1 mouse cellular context compared by ENCODE assay signal in the genomic region with DNA sequence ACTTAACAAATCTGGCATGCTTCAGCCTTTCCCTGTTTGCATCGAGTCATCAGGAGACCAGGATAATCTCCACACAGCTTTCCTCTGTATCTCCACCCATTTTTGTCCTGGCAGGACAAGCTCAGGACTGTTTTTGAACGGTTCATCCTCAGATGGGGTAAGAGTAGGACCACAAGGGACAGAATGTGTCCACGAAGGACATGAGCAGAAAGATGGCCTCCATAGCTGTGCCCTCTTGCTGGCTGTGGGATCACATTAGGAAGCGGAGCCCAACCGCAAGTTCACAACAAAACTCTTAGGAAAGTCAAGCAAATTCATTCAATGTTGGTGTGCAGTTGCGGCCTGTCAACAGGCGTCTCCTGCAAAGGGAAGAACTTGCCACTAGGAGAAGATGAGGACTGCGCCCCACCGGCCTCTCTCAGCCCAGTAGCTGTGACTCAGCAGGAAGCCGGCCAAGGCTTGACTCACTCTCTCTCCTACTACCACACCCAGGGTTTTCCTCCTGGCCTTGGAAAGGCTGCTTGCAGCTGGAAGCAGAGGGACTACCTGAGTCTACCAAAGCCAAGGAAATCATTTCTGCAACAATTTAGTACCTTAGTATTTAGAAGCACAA.
TF ChIP-seq lines count a peak whose summit lies in the region.

No protein-coding gene starts in this region.

TF ChIP-seq in MEL, 35 proteins besides CTCF, POLR2A, EP300 and RAD21 (continued from another document):
- TF ChIP-seq BHLHE40 (IDR thresholded peaks at IDR 0.05; ENCODE audit: borderline replicate concordance, low read depth, low read length): no peak
- no peak for TF ChIP-seq ELF1 (IDR thresholded peaks at IDR 0.05; ENCODE audit: low read depth, low read length)
- 0 out of 2 replicates have a peak, but pooled peaks have one; percentile 51 for TF ChIP-seq JUND (IDR thresholded peaks at IDR 0.05; ENCODE audit: low read depth, low read length)
- no peak for TF ChIP-seq GABPA (IDR thresholded peaks at IDR 0.05; ENCODE audit: low read depth, low read length)
- TF ChIP-seq ZKSCAN1 (IDR thresholded peaks at IDR 0.05; ENCODE audit: low read depth, low read length): no peak
